Mouse (Mus musculus) heart, adult 8-10 months (tissue): ENCODE data around the gene Rps6ka2. TPM values are rescaled to one million over a fixed set of nuclear protein-coding genes. Genes with fewer than 3 reads are reported as not detected.

ENCODE experiments used
- total RNA-seq, 4 experiments: library from RNA; stranded (reverse); gene quantifications; 2 replicates each; pipeline ENCODE4 v1.2.4; 2022

Rps6ka2 gene
- total RNA-seq, 4 experiments from 2014 or later = 44.5 to 56.3 (median 52.4) TPM

Other genes starting within 250 kb of the Rps6ka2 start
- gene Rsph3b, start 221.4 kb upstream of the Rps6ka2 start, total RNA-seq = 10 to 100 TPM; 50.1 to 55.1 (median 53.5) TPM
- gene Tagap1, start 209.0 kb upstream of the Rps6ka2 start, total RNA-seq = 10 to 100 TPM in 2 of 4 experiments, 1 to 10 TPM in 2; 9.5 to 14.3 (median 10.5) TPM
- 100 to 1,000 TPM; 180 to 197 (median 191) TPM for gene Rnaset2b, start 199.5 kb upstream of the Rps6ka2 start, total RNA-seq
- not detected for gene Gm49721, start 191.2 kb upstream of the Rps6ka2 start, total RNA-seq
- gene Gm1604a, start 144.5 kb upstream of the Rps6ka2 start, total RNA-seq = not detected
- gene Tcp10a, start 154.5 kb downstream of the Rps6ka2 start, total RNA-seq = not detected
- gene Ttll2, start 182.6 kb downstream of the Rps6ka2 start, total RNA-seq = not detected
- gene Gm49630, start 201.9 kb downstream of the Rps6ka2 start, total RNA-seq = not detected
- gene Unc93a2, start 215.3 kb downstream of the Rps6ka2 start, total RNA-seq = not detected